Mouse (Mus musculus): ENCODE data around the gene Mmp27. TPM values are rescaled to one million over a fixed set of nuclear protein-coding genes. Genes with fewer than 3 reads are reported as not detected.

The Mmp27 gene
- total RNA-seq (2021) (1 to 10 TPM in 1 of 2 experiments, under 1 TPM in 1; 0.21 to 9.2 TPM), polyA plus RNA-seq (2012; rRNA removed) (0.08 TPM in 1 of 2 replicates, not detected in the other)
- long read RNA-seq, result 0 reads

- DNase-seq, result no peak
Measured at GRCm38 (mm10) chr9:7571162-7571561, at the start of gene Mmp27. Gene Mmp27, plus strand, starts transcription at chr9:7571396.

- DNase-seq, result peak; percentile 24
Measured at GRCm38 (mm10) chr9:7526255-7526940, 44.8 kb upstream of the Mmp27 start.

DNA sequence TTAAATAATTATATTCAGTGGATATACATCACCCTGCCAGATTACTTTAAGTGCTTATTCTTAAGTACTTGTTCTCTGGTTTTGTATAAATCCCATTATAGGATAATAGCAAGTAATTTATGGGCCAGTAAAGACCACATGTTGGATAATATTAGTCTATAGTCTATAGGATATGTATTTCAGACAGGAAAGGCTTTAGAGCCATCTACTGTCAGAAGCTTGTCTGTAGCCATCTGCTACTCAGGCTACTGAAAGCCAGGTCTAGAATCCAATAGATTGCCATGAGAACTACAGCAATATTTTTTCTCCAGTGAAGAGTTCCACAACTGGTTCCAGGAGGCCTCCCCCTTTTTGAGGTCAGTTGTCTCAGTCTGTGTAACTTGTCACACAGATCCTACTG is 28.4 kb upstream of the Mmp27 start:
- DNase-seq, result no peak

GRCm38 (mm10) chr9:7544923-7545457 is 26.2 kb upstream of the Mmp27 start:
- no peak for DNase-seq

DNA sequence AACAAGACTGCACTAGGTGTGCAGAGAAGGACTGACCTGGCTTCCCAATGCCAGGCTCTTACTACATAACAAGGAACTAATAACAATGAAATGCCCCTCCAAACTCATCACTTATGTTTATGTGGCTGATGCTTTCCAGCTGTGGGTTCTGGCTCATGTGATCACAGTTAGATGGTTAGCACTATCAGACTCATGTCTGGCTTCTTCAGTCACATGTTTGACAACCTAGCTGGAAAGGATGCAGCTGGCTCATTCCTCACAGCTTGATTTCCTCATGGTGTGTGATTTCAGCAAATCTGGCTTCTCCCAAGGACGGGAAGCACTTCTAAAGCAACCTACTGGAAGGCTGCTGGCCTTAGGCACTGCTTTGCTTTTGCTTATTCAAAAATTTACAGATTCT is 25.7 kb upstream of the Mmp27 start:
- peak; percentile 24 for DNase-seq

DNA sequence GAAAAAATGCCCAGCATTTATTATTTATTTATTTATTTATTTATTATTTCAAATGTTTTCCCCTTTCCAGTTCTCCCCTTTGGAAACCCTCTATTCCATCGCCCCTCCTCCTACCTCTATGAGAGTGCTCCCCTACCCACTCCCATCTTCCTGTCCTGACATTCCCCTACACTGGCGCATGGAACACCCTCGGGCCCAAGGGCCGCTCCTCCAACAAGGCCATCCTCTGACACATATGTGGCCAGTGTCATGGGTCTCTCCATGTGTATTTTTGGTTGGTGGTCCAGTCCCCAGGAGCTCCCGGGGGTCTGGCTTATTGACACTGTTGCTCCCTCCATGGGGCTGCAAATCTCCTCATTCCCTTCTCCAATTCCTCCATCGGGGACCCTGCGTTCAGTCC is 25.3 kb upstream of the Mmp27 start:
- DNase-seq, result no peak

GRCm38 (mm10) chr9:7551943-7552342 is 19.3 kb upstream of the Mmp27 start:
- no peak for DNase-seq

GRCm38 (mm10) chr9:7553536-7553935 is 17.7 kb upstream of the Mmp27 start:
- no peak for DNase-seq

GRCm38 (mm10) chr9:7554382-7554781 is 16.8 kb upstream of the Mmp27 start:
- DNase-seq, result peak; percentile 34

GRCm38 (mm10) chr9:7558221-7559017 is 12.8 kb upstream of the Mmp27 start, which contains the start of gene Mmp8:
Gene Mmp8, plus strand, starts transcription at chr9:7558456.
- no peak for DNase-seq

DNA sequence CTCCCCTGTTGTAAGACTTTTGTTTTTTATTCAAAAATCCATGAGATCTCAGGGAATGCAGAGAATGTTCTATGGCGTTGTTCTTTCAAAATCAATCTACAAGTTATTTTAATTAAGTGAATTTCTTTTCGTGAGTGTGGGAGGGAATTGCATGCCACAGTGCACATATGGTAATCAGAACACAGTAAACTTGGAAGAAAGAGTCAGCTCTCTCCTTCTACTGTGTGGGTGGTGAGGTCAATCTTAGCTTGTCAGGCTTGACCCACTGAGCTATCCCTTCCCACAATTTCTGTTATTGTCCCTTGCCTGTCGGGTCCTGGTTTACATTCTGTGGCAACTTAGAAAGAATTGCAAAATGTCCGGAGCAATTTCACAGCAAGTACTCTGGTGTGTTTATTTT is 11.2 kb upstream of the Mmp27 start:
- no peak for DNase-seq

DNA sequence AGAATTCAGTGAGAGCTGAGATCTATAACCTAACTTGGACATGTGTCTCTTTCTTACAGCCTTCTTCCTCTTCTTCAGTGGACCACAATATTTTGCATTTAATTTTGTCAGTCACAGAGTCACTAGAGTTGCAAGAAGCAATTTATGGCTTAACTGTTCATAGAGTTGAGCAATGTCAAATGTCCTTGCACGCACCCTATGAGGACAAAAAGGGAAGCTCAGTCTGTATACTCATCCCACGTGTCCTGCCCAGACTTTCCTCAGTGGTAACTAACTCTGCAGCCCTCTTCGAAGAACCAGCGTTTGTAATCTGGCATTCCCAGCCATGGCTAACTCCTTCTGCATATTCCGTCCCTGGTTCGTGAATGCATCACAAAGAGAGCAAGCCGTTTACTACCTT is 3.8 kb upstream of the Mmp27 start:
- DNase-seq, result peak; percentile 65

GRCm38 (mm10) chr9:7567923-7568322 is 3.3 kb upstream of the Mmp27 start:
- DNase-seq, result no peak

GRCm38 (mm10) chr9:7570485-7570884 is 711 bp upstream of the Mmp27 start:
- no peak for DNase-seq

GRCm38 (mm10) chr9:7572188-7572587 is 992 bp downstream of the Mmp27 start:
- DNase-seq, result no peak

DNA sequence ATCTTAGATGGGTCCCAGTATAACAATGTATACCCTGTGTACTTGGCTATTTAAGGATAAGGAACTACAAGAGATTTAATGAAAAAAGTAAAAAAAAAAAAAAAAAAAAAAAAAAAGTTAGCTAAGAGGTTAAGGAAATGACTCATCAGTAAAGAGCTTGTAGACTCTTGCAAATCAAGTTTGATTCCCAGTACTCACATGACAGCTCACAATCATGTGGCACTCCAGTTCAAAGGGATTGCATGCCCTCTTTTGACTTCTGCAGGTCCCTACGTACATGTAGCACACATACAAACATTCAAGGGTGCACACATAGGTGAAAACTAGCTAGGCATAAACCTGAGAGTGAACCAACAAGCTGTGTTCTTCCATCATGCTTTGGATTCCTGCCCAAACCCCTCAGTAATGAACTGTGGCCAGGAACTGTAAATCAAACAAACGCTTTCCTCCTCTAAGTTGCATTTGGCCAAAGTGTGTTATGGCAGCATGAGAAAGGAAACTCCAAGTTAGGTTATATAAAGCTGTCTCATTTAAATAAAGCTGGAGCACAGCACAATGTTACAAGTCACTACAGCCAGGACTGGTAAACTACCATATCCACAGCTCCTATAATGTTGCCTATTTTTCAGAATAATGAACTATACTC is 1.6 kb downstream of the Mmp27 start:
- DNase-seq, result no peak

- DNase-seq, result no peak
Measured at GRCm38 (mm10) chr9:7575526-7575925, 4.3 kb downstream of the Mmp27 start.

- no peak for DNase-seq
Measured at GRCm38 (mm10) chr9:7577371-7577770, 6.2 kb downstream of the Mmp27 start.

DNA sequence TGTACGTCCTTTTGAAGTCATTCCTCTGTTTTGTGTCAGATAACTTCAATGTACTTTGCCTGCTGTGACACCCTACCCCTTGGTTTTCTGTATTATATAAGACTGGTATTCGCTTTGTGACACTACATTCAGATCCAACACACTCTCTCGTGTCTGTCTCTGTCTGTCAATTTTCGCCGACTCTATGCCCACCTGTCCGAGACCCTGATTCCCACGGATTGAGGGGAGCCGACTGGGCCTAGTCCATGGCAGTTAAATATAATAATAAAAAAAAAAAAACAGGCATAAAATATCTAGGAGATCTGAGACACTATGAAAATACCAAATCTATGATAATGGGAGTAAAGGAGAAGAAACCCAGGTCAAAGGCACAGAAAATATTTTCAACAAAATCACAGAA is 18.9 kb downstream of the Mmp27 start:
- DNase-seq, result no peak

- no peak for DNase-seq
Measured at GRCm38 (mm10) chr9:7593272-7593812, 22.1 kb downstream of the Mmp27 start.

DNA sequence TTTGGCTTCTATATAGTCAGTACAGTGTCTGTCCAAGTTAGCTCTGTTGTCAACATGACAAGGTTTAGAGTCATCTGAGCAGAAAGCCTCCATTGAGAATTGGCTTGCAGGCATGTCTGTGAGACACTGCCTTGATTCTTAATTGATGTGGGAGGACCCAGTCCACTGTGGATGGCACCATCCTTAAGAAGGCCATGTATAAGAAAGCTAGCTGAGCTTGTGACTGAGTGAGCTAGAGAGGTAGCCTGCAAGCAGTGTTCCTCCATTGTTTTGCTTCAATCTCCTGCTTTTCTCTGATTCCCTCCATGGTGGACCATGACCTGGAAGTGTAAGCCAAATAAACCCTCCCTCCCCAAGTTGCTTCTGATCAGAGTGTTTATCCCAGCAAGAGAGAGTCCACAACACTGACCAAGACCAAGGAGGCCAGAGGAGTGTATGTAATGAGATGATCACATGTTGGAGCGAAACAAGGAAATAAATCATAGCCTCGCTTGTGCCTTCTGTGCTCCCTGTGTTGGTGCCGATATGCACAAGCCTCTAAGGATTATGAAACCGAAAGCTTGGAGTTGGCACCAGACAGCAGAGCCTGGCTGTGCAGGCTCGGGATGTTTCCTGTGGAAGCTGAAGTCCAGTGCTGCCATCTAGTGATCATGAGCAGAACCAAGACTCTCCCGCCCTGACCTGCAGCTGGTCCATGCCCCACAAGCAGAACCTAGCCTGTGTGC is 23.8 kb downstream of the Mmp27 start:
- DNase-seq, result peak; percentile 88

All from adrenal gland, adult 2 months (tissue).